Mouse (Mus musculus) limb, embryonic 14.5 days (tissue): Measurements from ENCODE around the gene Camsap1. TPM values are rescaled to one million over a fixed set of nuclear protein-coding genes. Genes with fewer than 3 reads are reported as not detected.
A peak's percentile ranks its signal among the peaks of the same experiment; 100 is the strongest.

Source experiments
- ATAC-seq: fragments of 200-750 bp; cut with Nextera tagmentation; 2 replicates; pipeline ENCODE4 v1.8.0; 2017; ENCODE audit warnings: low read depth, moderate number of reproducible peaks, moderate TSS enrichment; ENCODE audit not compliant: low FRiP score
- DNase-seq: peaks from one replicate; pipeline ENCODE4 v3.0.0-alpha.2; 2015; ENCODE audit warnings: low spot score
- H3K27ac ChIP-seq: fragments of 300-500 bp; sonication (generic); replicated peaks from 2 replicates; pipeline ENCODE4 v1.5.1; 2014; ENCODE audit warnings: low read depth, mild to moderate bottlenecking, low read length, moderate library complexity, mixed read lengths
- H3K27me3 ChIP-seq: fragments of 300-500 bp; sonication (generic); 2 replicates; pipeline ENCODE4 v1.6.1; 2014; ENCODE audit warnings: low read length, mixed read lengths; ENCODE audit not compliant: control insufficient read depth, insufficient read depth
- H3K36me3 ChIP-seq: fragments of 300-500 bp; sonication (generic); 2 replicates; pipeline ENCODE4 v1.6.1; 2014; ENCODE audit warnings: mild to moderate bottlenecking, low read length, moderate library complexity, mixed read lengths; ENCODE audit not compliant: control insufficient read depth, insufficient read depth
- H3K4me1 ChIP-seq: fragments of 300-500 bp; sonication (generic); 2 replicates; pipeline ENCODE4 v1.6.1; 2014; ENCODE audit warnings: antibody characterized with exemption, low read length, mixed read lengths; ENCODE audit not compliant: control insufficient read depth, insufficient read depth
- H3K4me2 ChIP-seq: fragments of 300-500 bp; sonication (generic); replicated peaks from 2 replicates; pipeline ENCODE4 v1.6.1; 2014; ENCODE audit warnings: low read depth, mild to moderate bottlenecking, low read length, moderate library complexity; ENCODE audit not compliant: severe bottlenecking
- H3K4me3 ChIP-seq: fragments of 300-500 bp; sonication (generic); replicated peaks from 2 replicates; pipeline ENCODE4 v1.5.1; 2014; ENCODE audit warnings: low read length
- H3K9ac ChIP-seq: fragments of 300-500 bp; sonication (generic); 2 replicates; pipeline ENCODE4 v1.6.1; 2014; ENCODE audit warnings: mild to moderate bottlenecking, low read depth, low read length, moderate library complexity; ENCODE audit not compliant: severe bottlenecking
- H3K9me3 ChIP-seq: fragments of 300-500 bp; sonication (generic); 2 replicates; pipeline ENCODE4 v1.6.1; 2016; ENCODE audit warnings: low read length; ENCODE audit not compliant: control insufficient read depth
- POLR2A ChIP-seq: fragments of 200-500 bp; IDR thresholded peaks from 2 replicates; pipeline ENCODE4 v1.8.0; 2012; ENCODE audit warnings: inconsistent platforms, mild to moderate bottlenecking, moderate library complexity, borderline replicate concordance; ENCODE audit not compliant: insufficient read depth, insufficient read length; ENCODE audit errors: extremely low read depth
- WGBS: fragments of 180-500 bp; shearing (Covaris S2); extraction: QIAGEN DNeasy Blood & Tissue Kit; methylation state at CpG from one replicate; pipeline ENCODE4 v1.1.7; 2014; 5-methylcytosine and 5-hydroxymethylcytosine counted together
- polyA plus RNA-seq, 2 experiments: library from polyadenylated mRNA; depleted of rRNA in 1 of 2; stranded (reverse) in 1 of 2; unstranded in 1 of 2; fragments of >200 nt; fragmentation: Nextera tagmentation in 1 of 2; extraction: Ambion mirVana in 1 of 2; gene quantifications; 2 replicates each; pipeline versions ENCODE4 v1.2.1 to v1.2.3; 2012 to 2014

Gene Camsap1
- polyA plus RNA-seq, 2 experiments = 16.7 to 24.2 TPM

- no peak for TF ChIP-seq POLR2A
- H3K4me1 ChIP-seq = no peaks in the 10 kb centered on the region
- 92% methylated on average over 3 of the region's 3 CpGs for WGBS
- H3K4me3 ChIP-seq = no peak overlapping the region
- DNase-seq (no peak), ATAC-seq (no peak)
- H3K9me3 ChIP-seq = no peaks in the 10 kb centered on the region
- no peak overlapping the region for H3K27ac ChIP-seq
- H3K27me3 ChIP-seq = no peaks in the 10 kb centered on the region
- peaks cover 78% of the 10 kb centered on the region for H3K36me3 ChIP-seq
- H3K4me2 ChIP-seq = no peak overlapping the region
- no peak overlapping the region for H3K9ac ChIP-seq
These were observed 33.8 kb downstream of the Camsap1 start for GRCm38 (mm10) chr2:25949291-25949690.

GRCm38 (mm10) chr2:25947950-25948349 lies 35.1 kb downstream of the Camsap1 start:
- 83% methylated on average over 3 of the region's 3 CpGs for WGBS
- Histone ChIP-seq H3K9ac (no peak overlapping the region), H3K27me3 (no peaks in the 10 kb centered on the region), H3K36me3 (peaks cover 78% of the 10 kb centered on the region), H3K27ac (no peak overlapping the region), H3K9me3 (no peaks in the 10 kb centered on the region), H3K4me1 (no peaks in the 10 kb centered on the region), H3K4me3 (no peak overlapping the region), H3K4me2 (no peak overlapping the region)
- ATAC-seq = no peak
- DNase-seq = no peak
- no peak for TF ChIP-seq POLR2A

DNA sequence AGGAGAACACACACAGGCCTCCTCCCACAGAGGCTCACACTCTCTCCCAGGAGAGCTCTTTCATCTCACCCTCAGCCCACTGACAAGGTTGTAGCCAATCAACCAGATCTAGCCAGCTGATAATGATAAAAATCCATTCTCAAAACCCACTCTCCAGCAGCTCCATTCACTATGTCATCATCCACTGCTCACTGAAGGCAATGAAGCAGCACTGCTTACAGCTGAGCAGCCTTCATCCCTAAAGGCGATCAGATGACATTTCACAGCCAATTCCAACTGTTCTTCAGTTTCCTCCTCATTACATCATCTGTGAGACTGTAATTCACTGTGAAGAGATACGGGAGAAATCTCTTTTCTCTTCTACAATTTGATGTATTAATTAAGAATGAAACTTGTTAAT lies 39.3 kb downstream of the Camsap1 start:
- Histone ChIP-seq H3K4me1 (no peaks in the 10 kb centered on the region), H3K4me2 (no peak overlapping the region), H3K4me3 (no peak overlapping the region), H3K9ac (no peak overlapping the region), H3K9me3 (no peaks in the 10 kb centered on the region), H3K27ac (no peak overlapping the region), H3K36me3 (peaks cover 79% of the 10 kb centered on the region), H3K27me3 (no peaks in the 10 kb centered on the region)
- 86% methylated on average over 2 of the region's 2 CpGs for WGBS
- DNase-seq = no peak
- ATAC-seq = no peak
- TF ChIP-seq POLR2A = no peak

GRCm38 (mm10) chr2:25940503-25940902 lies 42.6 kb downstream of the Camsap1 start:
- H3K36me3 ChIP-seq = peaks cover 96% of the 10 kb centered on the region
- no peak overlapping the region for H3K9ac ChIP-seq
- ATAC-seq = no peak
- no peaks in the 10 kb centered on the region for H3K4me1 ChIP-seq
- WGBS = 91% methylated on average over 6 of the region's 6 CpGs
- H3K27ac ChIP-seq = no peak overlapping the region
- DNase-seq = no peak
- no peak overlapping the region for H3K4me3 ChIP-seq
- TF ChIP-seq POLR2A = no peak
- H3K27me3 ChIP-seq = no peaks in the 10 kb centered on the region
- no peaks in the 10 kb centered on the region for H3K9me3 ChIP-seq
- H3K4me2 ChIP-seq = no peak overlapping the region

DNA sequence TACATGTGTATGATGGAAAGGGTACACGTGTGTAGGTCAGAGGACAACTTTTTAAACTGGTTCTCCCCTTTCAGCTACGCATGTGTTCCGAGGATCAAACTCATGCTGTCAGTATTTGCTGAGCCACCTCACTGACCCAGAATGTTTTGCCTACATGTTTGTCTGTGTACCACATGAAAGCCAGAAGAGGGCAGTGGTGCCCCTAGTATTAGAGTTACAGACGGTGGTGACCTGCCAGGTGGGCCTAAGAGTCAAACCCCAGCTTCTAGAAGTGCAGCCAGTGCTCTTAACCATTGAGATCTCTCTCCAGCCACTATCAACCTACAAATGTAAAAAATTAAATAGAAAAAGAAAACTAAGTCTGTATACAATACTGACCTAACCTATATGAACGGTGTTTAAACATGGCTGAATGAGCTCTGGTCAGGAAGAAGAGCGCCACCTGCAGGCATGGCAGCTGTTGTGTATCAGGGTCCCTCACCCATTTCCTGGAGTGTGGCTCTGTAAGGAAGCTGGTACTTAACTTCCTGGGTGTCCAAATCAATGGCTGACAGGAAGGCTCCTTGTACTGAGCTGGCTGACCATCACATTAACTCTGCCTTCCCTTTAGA lies 51.7 kb downstream of the Camsap1 start:
- TF ChIP-seq POLR2A = no peak
- Histone ChIP-seq H3K36me3 (peaks cover 96% of the 10 kb centered on the region), H3K4me1 (no peaks in the 10 kb centered on the region), H3K4me3 (no peak overlapping the region), H3K27ac (no peak overlapping the region), H3K9me3 (no peaks in the 10 kb centered on the region), H3K9ac (no peak overlapping the region), H3K4me2 (no peak overlapping the region), H3K27me3 (no peaks in the 10 kb centered on the region)
- WGBS = 82% methylated on average over 6 of the region's 6 CpGs
- DNase-seq (peak; percentile 6), ATAC-seq (no peak)
